Mouse (Mus musculus) urinary bladder, postnatal 36 days (tissue): ENCODE measurements around the gene Pm20d2.
A peak's percentile ranks its signal among the peaks of the same experiment; 100 is the strongest.

Experiments
- DNase-seq, 2 experiments: peaks; one replicate each; pipeline ENCODE4 v3.0.0; 2022; ENCODE audit warnings: low spot score in 2 of 2, mixed read lengths in 1 of 2

Pm20d2 gene

DNA sequence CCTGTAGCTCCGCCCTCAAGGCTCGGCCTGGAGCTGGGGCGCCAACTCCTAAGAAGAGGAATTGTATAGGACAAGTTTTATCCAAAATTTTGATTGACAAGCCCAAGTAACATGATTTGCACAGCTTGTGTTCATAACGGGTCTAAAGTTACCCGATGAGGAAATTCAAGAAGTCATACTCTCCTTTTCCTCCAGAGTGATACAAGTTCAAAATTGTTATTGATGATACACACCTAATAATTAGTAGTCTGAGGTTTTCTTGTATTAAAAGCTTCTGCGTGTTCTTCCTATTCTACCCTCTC, at the start of gene Pm20d2:
Pm20d2 (minus strand) TSS at position 3 of the 302 bp plus-strand sequence.
- no peak for DNase-seq

DNA sequence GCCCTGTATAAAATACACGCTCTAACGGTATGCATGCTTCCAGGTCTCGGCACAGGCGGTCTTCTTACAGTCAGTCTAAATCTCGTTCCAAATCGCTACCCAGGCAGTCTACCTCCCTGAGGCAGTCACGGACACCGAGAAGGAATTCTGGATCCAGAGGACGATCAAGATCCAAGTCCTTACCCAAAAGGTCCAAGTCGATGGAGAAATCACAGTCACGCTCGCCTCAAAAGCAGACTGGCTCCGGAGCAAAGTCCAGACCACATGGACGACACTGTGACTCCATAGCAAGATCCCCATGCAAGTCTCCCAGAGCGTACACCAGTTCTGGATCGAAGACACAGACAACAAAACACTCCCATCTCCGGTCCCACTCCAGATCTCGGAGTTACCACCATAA, 41.3 kb upstream of the Pm20d2 start:
- DNase-seq, result no peak

DNA sequence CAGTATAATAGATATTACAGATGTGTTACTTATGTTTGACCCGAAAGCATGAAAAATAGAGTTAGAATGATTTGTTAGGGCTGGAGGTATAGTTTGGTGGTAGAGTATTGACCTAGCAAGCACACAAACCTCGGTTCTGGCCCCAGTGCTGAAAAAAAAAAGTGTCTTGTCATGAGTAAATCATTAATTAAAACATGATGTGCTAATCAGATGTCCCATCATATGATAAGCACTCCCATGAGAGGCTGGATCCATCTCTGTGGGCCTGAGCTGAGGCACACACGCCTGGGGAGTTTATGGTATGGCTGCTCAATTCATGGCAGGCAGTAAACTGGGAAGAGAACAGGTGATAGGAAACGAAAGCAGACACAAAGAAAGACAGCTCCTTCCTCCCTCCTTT, 40.1 kb upstream of the Pm20d2 start:
- no peak for DNase-seq

DNA sequence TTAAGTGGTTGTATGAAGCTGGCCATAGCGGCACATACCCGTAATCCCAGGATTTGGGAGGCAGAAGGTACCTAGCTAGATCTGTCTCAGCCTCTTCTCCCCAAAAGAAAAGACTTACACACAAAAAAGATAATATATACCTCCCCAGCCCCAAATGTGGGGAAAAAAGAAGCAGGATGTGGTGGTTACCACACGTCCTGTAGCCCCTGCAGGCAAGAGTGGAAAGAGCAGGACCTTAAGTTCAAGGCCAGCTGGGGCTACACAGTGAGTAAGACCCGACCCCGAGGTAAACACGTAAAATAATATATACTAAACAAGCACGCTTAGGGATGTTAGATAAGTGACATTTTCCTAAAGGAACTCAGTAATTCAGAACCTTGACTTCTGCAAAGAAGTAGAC, 37.6 kb upstream of the Pm20d2 start:
- no peak for DNase-seq

DNA sequence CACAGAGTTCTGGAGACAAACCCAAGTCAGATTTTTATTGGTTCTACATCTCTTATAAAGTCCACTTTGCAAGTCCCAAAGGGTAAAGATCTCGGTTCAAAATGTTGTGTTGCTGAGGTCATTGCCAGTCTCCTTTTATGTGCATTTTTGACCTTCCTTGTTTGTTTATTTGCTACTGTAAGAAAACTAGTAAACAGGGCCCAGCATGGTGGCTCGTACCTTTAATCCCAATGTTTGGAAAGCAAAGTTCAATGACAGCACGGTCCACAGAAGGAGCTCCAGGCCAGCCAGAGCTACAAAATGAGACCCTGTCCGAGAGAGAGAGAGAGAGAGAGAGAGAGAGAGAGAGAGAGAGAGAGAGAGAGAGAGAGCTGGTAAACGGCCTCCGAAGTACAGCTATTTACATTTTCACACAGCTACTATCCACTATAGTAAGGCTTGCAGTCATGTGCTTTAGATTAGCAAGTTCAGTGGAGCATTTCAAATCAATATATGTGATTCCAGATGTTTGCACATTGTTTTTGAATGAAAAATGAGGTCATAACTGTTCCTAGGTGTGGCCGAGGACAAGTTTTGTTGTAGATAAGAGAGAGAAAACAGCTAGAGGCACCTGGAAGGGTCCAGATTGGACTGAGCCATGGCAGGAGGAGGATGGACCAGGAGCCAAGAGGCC, 34.6 kb upstream of the Pm20d2 start:
- DNase-seq, result no peak

DNA sequence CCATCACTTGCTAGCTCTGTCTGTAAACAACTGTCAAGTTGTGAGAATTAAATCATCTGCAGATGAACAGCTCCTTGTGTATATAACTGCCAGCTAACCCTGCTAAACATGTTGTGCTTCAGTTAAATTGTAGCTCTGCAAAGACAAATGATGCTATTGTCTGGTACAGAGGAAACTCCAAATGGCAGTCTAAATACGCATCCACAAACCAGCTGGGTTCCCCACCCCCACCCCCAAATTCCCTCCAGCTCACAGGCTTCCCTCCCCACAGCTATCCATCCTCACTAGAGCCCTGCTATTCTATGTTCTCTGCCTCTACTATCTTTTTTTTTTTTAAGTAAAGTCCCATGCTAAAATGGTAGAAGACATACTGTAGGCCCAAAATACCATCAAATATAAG, 32.3 kb upstream of the Pm20d2 start:
- no peak for DNase-seq

DNA sequence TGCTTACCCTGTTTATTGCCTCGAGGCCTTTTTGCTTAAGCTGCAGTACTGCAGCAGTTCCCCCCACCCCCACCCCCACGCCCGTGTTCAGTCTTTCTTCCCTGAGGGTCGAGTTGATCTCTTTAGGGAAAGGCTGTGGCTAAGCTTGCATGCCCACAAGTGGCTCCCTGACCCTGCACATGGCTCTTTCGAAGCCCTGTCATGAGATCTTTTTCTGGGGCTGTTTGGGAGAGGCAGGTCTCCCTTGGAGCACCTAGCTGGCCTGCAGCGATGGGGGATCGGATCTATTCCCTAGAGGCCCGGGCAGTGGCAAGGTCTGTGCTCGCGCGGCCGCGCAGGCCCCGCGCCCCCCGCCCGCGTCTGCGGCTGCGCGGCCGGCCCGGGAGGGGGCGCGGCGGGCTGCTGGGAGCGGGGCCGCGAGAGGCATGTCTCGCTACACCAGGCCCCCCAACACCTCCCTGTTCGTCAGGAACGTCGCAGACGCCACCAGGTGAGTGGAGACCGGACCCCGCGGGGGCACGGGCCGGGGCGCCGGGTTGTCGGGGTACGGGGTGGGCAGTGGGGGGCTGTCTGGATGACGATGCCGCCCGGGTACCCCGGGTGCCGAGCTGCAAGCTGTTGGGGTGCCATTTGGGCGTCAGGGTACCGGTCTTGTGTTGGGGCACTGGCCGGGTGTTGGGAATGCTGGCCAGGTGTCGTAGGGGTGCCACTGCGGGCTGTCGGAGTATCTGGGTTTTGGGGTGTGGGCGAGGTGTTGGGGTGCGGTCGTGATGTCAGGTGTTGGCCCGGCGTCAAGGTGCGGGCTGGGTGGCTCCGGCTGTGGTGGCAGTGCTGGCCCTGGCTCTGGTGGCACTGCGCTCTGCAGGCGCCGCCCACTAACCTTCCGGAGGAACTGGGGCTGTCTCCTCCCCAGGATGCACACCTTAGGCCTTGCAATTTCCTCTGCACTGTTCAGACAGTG, 19.6 kb upstream of the Pm20d2 start, which contains the start of gene Srsf12:
Srsf12 (plus strand) TSS at position 111 of the 961 bp plus-strand sequence.
- peak in 1 of 2 experiments; percentile 2 for DNase-seq

DNA sequence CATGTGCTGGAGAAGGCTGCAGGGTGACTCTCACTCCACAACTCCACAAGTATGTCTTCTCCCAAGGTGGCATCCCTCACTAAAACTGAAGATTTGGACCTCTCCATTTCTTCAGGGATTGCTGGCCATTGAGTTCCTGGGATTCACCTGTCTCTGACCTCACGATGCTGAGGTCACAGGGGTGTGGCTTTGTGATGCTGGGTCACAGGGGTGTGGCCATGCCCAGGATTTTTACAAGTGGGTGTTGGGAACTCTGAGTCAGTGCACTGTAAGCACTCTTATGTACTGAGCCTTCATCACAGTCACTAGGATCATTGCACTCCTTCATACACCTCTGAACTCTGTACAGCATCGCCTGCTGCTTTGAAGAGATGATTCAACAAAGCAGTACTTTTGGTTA, 18.0 kb upstream of the Pm20d2 start:
- no peak for DNase-seq

DNA sequence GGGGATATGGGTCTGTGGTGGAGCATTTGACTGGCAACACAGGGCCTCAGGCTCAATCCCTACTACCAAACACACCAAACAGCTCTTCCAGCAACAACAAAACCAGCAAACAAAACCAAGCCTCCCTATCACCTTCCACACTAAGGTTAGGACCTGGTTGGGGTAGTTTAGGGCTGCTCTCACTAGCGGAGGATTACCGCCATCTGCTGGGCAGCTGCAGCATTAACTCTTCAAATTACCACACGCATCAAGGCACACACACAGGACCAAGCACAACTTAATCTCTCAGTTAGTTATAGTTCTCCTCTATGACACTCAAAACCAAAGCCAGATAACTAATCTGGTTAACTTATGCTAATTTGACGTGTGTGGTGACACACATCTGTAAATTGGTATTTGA, 15.1 kb upstream of the Pm20d2 start:
- DNase-seq, result peak in 1 of 2 experiments; percentile 27

DNA sequence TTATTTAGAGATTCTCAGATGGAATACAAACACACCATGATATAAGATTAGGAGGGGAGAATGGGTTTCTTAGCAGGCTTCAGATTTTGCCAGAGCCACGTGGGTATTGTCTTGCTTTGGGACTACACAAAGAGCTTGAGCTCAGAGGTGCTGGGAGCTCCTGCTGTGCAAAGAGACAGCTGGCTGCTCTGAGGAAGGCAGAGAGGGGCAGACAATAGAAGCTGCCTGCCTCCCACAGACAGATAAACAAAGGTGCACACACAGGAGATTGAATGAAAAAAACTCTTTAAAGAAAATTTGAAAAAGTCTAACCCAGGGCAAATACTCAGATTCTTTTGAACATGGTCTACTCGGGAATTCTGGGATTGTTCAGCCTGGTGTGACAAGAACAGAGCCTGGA, 8.6 kb upstream of the Pm20d2 start:
- no peak for DNase-seq

DNA sequence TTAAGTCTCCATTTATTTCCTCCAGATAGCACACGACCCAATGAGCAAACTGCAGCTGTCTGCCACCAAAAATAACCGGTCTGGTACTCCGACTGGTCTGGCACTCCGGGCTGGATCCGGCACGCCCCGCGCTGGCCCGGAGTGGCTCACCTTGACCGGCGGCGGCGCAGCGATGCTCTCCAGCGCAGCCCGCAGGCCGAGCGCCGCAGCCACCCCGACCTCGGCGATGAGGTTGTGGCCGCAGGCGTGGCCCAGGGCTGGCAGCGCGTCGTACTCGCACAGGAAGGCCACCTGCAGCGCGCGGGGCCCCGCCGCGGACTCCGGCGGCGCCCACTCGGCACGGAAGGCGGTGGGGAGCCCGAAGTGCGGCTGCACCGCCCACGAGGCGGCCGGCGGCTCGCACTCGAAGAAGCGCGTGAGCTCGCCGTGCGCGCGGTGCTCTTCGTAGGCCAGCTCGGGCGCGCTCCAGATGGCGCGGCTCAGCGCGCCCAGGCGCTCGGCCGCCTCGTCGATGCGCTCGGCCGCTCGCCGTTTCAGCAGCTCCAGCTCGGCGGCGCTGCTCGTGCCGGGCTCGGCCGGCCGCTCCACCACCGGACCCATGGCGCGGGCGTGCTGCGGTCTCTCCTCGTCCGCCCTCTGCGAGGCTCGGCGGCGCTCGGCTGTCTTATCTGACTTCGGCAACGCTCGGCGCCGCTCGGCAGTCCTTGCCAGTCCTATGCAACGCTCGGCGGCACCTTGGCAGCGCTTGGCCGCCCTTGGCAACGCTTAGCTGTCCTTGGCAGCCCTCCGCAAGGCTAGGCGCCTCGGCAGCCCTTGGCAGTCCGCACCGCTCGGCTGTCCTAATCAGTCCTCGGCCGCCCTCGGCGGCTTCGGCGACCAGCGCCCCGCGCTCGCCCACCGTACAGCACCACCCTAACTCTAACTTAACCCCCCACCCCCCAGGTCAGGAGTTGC, 479 bp downstream of the Pm20d2 start:
- DNase-seq, result peak; percentile 73 to 87

DNA sequence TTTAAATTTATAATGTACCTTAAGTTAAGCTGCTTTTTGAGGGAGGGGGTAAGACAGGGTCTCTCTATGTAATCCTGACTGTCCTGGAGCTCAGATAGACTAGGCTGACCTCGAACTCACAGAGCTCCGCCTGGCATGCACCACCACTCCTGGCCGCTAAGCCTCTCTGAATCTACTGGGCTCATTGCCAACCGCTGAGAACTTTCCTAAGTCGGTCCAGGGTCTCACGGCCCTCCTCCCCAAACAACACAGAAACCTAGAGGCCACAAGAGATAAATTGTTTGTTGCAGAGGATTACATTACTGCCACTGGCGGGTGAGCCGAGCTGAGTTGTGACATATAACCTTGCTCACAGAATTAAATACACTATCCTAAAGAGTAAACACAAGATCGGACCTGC, 1.4 kb downstream of the Pm20d2 start:
- peak in 1 of 2 experiments; percentile 27 for DNase-seq

DNA sequence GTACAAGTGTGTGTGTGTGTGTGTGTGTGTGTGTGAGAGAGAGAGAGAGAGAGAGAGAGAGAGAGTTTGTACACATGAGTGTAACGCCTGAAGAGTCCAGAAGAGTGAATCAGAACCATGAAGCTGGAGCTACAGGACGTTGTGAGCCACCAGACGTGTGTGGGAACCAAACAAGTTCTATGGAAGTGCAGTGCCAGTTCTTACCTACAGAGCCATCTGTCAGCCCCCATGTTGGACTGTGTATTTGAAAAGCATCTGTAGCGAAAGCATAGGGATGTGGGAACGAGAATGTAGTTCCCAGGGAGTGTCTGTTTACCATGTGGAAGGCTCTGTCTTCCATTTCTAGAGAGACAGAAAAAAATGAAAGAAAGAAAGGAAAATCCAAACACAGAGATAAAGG, 6.1 kb downstream of the Pm20d2 start:
- DNase-seq, result no peak

DNA sequence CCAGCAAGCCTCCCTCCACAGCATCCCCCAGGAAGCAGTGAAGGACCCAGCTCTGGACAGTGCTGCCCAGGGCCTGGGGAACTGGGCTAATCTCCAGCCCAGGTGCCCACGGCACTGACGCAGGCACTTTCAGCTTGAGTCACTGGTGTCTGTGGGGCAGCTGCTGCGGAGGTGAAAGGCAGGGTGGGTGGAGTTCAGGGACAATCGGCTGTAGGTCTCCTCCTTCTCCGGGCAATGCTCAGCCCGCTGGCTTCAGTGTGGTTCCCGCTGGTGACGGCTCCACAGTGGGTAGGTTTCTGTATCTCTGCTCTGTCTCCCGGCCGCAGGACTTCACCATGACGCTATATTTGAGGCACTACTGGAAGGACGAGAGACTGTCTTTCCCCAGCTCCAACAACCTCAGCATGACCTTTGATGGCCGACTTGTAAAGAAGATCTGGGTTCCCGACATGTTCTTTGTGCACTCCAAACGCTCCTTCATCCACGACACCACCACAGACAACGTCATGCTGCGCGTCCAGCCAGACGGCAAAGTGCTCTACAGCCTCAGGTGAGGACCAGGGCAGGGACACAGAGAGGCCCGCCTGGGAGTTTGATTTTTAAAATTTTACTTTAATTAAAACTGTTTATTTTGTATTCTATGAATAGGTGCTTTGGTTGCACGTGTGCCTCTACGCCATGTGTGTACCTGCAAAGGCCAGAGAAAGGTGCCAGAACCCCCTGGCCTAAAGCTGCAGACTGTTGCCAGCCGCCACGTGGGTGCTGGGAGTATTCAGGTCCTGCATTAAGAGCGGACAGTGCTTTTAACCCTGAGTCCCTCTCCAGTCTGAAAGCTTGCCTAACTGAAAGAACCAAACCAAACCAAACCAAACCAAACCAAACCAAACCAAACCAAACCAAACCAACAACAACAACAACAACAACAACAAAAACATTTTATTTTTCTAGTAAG, 37.2 kb downstream of the Pm20d2 start:
- DNase-seq, result no peak

DNA sequence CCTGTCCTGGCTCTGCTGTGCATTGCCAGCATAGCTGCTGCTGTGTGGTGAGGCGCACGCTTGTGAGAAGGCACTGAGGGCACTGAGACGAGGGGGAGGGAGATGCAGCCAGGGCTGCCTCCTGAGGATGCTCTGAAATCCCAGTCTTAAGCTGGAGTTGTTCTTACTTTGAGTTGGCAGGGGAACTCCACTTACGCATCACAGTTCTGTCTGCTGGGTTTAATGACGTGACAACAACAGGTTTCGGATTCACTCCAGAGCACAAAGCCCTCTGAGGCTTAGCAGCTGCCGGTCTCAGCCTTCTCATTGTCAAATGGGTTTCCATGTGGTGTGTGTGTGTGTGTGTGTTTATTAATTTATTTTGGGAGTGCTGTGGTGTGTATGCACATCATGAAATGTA, 40.4 kb downstream of the Pm20d2 start:
- no peak for DNase-seq

DNA sequence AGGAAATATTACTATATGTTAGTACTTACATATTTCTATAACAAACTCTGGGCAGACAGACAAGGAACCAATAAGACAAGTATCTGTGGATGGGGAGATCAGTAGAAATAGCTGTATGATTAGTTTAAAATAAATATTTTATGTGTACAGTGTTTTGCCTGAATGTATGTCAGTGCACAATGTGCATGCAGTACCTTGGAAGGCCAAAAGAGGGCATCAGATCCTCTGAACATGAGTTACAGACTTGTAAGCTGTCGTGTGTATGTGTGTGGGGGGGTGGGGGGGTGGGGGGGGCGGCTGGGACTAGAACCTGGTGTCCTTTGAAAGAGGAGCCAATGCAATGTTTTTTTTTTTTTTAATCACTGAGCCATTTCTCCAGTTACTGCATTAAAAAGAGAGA, 41.7 kb downstream of the Pm20d2 start:
- peak; percentile 12 to 24 for DNase-seq

DNA sequence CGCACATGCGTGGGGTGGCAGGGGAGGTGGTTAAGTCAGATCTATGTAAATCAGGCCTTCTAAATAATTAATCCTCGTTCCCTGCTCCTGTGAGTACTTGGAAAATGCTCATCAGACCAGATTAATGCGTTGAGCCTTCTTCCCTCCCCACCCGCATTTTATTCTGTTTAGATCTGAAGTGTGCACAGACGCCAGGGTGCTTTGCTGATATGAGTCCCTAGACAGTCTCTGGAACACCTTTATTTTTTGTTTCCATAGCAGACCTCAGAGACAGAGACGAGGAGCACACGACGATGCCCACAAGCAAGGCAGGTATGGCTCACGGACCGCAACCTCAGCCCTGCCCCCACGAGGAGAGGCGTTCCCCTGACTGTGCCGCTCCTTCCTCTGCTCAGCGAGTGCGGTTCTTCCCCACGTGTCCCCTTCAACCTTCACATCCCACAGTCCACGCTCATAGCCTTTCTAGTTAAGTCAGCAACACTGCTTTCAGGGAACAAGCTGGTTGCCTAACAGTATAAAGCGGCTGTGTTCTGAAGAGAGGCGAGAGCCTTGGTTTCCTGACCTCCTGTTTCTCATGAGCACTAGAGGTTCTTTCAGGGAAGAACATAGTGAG, 42.8 kb downstream of the Pm20d2 start:
- no peak for DNase-seq

DNA sequence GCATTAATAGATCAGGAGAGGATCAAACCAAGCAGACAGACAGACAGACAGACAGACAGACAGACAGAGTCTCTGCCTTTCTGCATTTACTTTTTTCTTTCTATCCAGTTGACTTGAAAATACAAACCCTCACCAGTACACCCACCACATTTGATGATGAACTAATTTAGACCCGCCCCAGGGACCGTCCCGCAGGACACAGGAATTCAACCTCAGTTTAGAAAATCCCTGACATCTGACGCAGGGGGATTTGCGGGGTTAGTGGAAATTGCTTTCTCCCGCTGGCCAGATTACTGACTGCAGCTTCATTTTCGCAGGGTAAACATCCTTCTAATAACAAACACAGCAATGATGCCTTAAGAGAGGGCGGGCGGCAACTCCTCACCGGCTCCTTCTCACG, 57.3 kb downstream of the Pm20d2 start, which contains the start of gene Gabrr1:
Gabrr1 (plus strand) TSS at position 301 of the 400 bp plus-strand sequence.
- DNase-seq, result no peak

DNA sequence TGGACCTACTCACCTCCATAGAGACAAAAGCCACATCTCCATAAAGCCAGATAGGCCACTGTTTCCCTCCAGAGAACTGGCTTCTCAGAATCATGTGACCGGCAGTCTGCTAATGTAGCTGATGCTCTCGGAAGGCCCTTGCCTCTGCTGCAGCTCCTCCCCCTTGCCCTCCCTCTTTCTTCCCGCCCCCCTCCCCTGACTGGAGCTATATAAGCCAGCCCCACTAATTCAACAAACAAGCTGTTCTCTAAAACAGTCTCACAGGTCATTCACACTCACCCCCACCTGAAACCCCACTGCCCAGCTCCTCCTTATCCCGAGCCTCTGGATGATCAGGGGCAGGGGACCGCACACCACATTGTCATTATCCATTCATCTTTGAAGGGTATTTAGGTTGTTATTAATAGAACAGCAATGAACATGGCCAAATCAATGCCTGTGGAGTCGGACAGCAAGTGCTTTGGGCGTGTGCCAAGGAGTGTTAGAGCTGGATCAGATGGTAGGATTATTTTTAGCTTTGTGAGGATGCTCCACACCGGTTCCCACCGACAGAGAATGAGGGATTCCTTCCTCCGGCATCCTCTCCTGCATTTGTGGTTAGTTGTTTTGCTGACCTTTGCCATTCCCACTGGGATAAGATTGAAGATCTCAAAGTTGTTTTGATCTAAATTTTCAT, 64.0 kb downstream of the Pm20d2 start:
- no peak for DNase-seq

DNA sequence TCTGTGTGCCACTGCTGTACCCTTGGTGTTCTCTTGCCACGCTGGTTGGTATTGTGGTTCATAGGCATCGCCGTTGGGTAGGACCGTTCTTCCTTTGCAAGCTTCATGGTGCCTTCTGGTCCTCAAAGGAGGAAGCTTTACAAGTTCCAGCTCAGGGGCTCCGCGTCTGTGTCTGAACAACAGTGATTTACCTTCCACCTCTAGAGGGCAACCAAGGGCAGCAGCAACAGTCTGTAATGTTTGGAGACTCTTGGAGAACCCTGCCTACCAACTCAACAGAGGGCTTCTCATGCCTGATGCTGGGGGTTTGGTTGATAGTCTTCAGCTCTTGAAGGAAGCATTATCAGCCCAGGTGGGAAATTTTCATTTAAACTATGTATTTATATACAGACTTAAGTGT, 65.0 kb downstream of the Pm20d2 start:
- peak; percentile 11 to 31 for DNase-seq
